Mouse (Mus musculus): ENCODE data around the gene Diaph3. TPM values are rescaled to one million over a fixed set of nuclear protein-coding genes. Genes with fewer than 3 reads are reported as not detected.
A peak's percentile ranks its signal among the peaks of the same experiment; 100 is the strongest.

Diaph3 gene
- polyA plus RNA-seq, 1 experiment from 2014 or later: 3.6 TPM

DNA sequence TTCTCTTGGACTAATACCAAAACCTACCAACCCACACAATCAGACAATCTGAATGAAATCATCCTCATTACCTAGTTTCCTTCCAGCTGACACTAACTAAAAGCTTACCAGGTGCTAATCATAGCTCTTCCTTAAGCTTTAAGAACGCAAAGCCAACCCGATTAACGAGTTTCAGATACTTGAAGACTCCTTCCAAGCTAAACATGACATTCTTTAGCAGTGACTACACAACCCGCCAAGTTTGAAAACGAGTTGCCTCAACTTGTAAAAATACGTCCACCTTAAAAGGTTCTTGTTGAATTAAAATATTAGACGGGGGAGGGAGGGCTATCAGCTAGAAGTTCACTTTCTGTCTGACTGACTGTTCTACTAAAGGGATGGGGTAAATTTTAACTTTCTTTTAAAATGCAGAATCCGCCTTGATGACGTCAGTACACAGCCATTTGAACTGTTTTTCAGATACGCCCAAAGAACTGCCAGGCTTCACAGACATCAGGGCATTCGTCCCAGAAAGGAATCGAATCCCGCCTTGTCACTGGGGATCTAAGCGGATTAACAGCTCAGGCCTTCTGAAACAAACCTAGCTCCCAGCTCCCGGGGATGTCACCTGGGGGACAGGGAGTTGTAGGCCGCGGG lies 590 bp downstream of the Diaph3 start:
- peak overlapping the region; percentile 68 for H3K4me3 ChIP-seq (ENCODE audit: low read depth, low read length)
- H3K27me3 ChIP-seq (ENCODE audit: control insufficient read depth, insufficient read depth, low read depth, low read length): no peaks in the 10 kb centered on the region
- 6% methylated on average over 17 of the region's 17 CpGs for WGBS
- no peak for ATAC-seq
- no peaks in the 10 kb centered on the region for H3K36me3 ChIP-seq (ENCODE audit: control insufficient read depth, insufficient read depth, low read length)
- H3K4me1 ChIP-seq (ENCODE audit: control insufficient read depth, insufficient read depth, low read length): peaks cover 9% of the 10 kb centered on the region
- no peak overlapping the region for H3K27ac ChIP-seq (ENCODE audit: low read length)
- peak overlapping the region; percentile 99 for H3K4me2 ChIP-seq (ENCODE audit: low read length)
- H3K9me3 ChIP-seq (replicated peaks; ENCODE audit: control insufficient read depth, low read length, poor library complexity, severe bottlenecking): no peaks in the 10 kb centered on the region
- peak overlapping the region; percentile 54 for H3K9ac ChIP-seq (ENCODE audit: low read depth, low read length)

DNA sequence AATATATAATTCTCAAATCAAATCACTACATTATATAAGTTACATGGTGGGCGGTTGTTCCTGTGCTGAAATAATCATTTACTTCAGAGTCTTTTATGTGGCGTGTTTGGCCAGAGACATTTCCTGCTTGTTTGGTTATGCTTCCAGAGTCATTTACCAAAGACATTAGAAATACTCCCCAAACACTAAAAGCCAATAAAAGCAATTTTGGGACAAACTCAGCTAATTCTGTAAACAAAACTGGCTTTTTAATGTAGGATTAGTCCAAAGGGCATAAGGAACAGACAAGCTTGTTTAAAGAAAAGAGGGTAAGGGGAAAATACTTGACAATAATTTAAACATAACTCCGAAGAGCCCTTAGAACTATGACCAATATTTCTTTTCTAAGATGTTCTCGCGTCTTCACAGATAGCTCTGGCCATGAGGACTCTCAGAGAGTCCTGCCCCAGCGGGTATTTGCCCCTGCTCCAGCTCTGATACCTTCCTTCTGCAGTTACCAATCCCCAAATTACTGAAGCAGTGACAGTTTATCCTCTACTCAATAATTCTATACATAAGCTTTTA lies 14.9 kb downstream of the Diaph3 start:
- Histone ChIP-seq H3K4me2 (ENCODE audit: low read length) (no peak overlapping the region), H3K4me3 (ENCODE audit: low read depth, low read length) (no peak overlapping the region), H3K9ac (ENCODE audit: low read depth, low read length) (no peak overlapping the region), H3K36me3 (ENCODE audit: control insufficient read depth, insufficient read depth, low read length) (no peaks in the 10 kb centered on the region), H3K9me3 (replicated peaks; ENCODE audit: control insufficient read depth, low read length, poor library complexity, severe bottlenecking) (no peaks in the 10 kb centered on the region), H3K27ac (ENCODE audit: low read length) (no peak overlapping the region), H3K27me3 (ENCODE audit: control insufficient read depth, insufficient read depth, low read depth, low read length) (no peaks in the 10 kb centered on the region), H3K4me1 (ENCODE audit: control insufficient read depth, insufficient read depth, low read length) (peaks cover 4% of the 10 kb centered on the region; the same call in 1 of the 2 replicates)
- no peak for ATAC-seq
- 95% methylated on average over 6 of the region's 6 CpGs for WGBS

DNA sequence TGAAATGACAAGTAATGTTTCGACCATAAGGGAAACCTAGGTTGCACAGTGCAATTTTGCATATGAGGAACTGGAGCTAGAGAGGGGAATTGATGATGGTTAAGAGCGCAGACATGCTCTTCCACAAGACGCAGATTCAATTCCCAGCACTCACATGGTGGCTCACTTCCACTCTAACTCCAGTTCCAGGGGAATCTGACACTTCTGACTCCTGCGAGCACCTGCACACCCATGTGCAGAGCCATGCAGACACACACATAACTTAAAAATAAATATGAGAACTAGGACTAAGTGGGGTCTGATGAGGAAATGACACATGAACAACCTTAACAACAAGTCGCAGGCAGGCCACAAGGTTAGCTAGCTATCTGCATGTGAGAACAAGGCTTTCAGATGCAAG lies 15.5 kb downstream of the Diaph3 start:
- no peak overlapping the region for H3K27ac ChIP-seq (ENCODE audit: low read length)
- no peak overlapping the region for H3K4me3 ChIP-seq (ENCODE audit: low read depth, low read length)
- H3K36me3 ChIP-seq (ENCODE audit: control insufficient read depth, insufficient read depth, low read length): no peaks in the 10 kb centered on the region
- WGBS: 92% methylated on average over 5 of the region's 5 CpGs
- H3K9me3 ChIP-seq (replicated peaks; ENCODE audit: control insufficient read depth, low read length, poor library complexity, severe bottlenecking): no peaks in the 10 kb centered on the region
- ATAC-seq: no peak
- H3K9ac ChIP-seq (ENCODE audit: low read depth, low read length): no peak overlapping the region
- peaks cover 4% of the 10 kb centered on the region; the same call in 1 of the 2 replicates for H3K4me1 ChIP-seq (ENCODE audit: control insufficient read depth, insufficient read depth, low read length)
- no peaks in the 10 kb centered on the region for H3K27me3 ChIP-seq (ENCODE audit: control insufficient read depth, insufficient read depth, low read depth, low read length)
- no peak overlapping the region for H3K4me2 ChIP-seq (ENCODE audit: low read length)

DNA sequence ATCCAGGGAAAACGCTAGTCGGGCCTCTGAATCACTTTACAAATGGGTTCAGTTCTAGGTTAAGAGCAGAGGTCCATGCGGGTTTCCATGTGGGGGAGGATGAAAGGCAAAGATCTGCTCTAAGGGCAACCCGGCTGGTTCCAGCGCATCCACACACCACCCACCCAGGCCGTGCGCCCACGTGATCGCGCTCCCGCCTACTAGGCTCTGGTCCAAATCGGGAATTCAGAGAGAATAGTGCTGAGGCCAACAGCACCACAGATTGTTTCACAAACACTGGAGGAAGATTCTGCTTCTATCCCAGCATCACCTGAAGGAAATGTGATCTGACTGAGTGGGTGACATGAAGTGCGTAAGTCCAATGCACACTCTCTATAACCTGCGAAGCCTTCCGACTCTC lies 17.9 kb downstream of the Diaph3 start:
- ATAC-seq: no peak
- Histone ChIP-seq H3K36me3 (ENCODE audit: control insufficient read depth, insufficient read depth, low read length) (no peaks in the 10 kb centered on the region), H3K4me1 (ENCODE audit: control insufficient read depth, insufficient read depth, low read length) (peaks cover 4% of the 10 kb centered on the region; the same call in 1 of the 2 replicates), H3K27me3 (ENCODE audit: control insufficient read depth, insufficient read depth, low read depth, low read length) (no peaks in the 10 kb centered on the region), H3K9me3 (replicated peaks; ENCODE audit: control insufficient read depth, low read length, poor library complexity, severe bottlenecking) (no peaks in the 10 kb centered on the region), H3K4me3 (ENCODE audit: low read depth, low read length) (no peak overlapping the region), H3K4me2 (ENCODE audit: low read length) (no peak overlapping the region), H3K27ac (ENCODE audit: low read length) (no peak overlapping the region), H3K9ac (ENCODE audit: low read depth, low read length) (no peak overlapping the region)
- WGBS: 86% methylated on average over 15 of the region's 15 CpGs

DNA sequence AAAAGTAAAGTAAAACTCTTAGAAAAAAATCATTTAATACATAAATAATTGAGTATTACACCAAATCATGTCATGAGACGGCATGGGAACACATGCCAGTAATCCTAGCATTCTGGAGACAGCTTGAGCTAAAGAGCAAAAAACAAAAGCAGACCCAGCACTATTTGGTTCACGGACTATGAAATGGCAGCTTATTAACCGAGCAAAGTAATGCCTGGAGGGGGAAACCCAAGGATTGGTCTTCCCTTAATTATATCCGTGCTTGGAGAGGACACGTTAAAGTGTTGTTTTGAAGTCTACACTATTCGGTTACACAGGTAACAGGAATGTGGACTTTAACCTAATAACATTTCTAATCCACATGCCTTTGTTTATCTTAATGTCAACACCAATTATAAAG lies 19.2 kb downstream of the Diaph3 start:
- Histone ChIP-seq H3K9ac (ENCODE audit: low read depth, low read length) (no peak overlapping the region), H3K27me3 (ENCODE audit: control insufficient read depth, insufficient read depth, low read depth, low read length) (no peaks in the 10 kb centered on the region), H3K4me2 (ENCODE audit: low read length) (no peak overlapping the region), H3K27ac (ENCODE audit: low read length) (no peak overlapping the region), H3K4me1 (ENCODE audit: control insufficient read depth, insufficient read depth, low read length) (peaks cover 4% of the 10 kb centered on the region; the same call in 1 of the 2 replicates), H3K9me3 (replicated peaks; ENCODE audit: control insufficient read depth, low read length, poor library complexity, severe bottlenecking) (no peaks in the 10 kb centered on the region), H3K36me3 (ENCODE audit: control insufficient read depth, insufficient read depth, low read length) (no peaks in the 10 kb centered on the region), H3K4me3 (ENCODE audit: low read depth, low read length) (no peak overlapping the region)
- WGBS: 36% methylated on average over 6 of the region's 6 CpGs
- ATAC-seq: no peak

DNA sequence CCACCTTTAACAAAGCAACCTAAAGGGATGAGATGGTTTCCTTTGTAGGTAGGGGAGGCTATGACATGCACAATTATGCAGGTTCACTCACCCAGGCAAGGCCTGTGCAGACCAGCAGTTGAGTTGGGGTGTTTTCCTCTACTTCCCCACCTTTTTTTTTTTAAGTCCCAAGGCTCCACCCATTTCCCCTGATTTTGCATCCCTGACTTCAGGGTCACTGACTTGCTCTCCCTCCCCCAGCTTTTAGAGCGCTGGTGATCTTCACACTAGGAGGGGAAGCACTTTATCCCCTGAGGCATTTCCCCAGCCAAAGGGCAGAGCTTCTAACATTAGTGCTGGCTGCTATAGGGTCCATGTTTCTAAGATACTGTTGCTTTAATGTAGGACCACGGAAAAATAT lies 30.4 kb downstream of the Diaph3 start:
- whole genome bisulfite sequencing: 18% methylated on average over 2 of the region's 2 CpGs
- Histone ChIP-seq H3K4me2 (ENCODE audit: low read length) (no peak overlapping the region), H3K9me3 (replicated peaks; ENCODE audit: control insufficient read depth, low read length, poor library complexity, severe bottlenecking) (no peaks in the 10 kb centered on the region), H3K36me3 (ENCODE audit: control insufficient read depth, insufficient read depth, low read length) (no peaks in the 10 kb centered on the region), H3K27me3 (ENCODE audit: control insufficient read depth, insufficient read depth, low read depth, low read length) (no peaks in the 10 kb centered on the region), H3K4me3 (ENCODE audit: low read depth, low read length) (no peak overlapping the region), H3K9ac (ENCODE audit: low read depth, low read length) (no peak overlapping the region), H3K27ac (ENCODE audit: low read length) (no peak overlapping the region), H3K4me1 (ENCODE audit: control insufficient read depth, insufficient read depth, low read length) (no peaks in the 10 kb centered on the region)
- no peak for ATAC-seq

DNA sequence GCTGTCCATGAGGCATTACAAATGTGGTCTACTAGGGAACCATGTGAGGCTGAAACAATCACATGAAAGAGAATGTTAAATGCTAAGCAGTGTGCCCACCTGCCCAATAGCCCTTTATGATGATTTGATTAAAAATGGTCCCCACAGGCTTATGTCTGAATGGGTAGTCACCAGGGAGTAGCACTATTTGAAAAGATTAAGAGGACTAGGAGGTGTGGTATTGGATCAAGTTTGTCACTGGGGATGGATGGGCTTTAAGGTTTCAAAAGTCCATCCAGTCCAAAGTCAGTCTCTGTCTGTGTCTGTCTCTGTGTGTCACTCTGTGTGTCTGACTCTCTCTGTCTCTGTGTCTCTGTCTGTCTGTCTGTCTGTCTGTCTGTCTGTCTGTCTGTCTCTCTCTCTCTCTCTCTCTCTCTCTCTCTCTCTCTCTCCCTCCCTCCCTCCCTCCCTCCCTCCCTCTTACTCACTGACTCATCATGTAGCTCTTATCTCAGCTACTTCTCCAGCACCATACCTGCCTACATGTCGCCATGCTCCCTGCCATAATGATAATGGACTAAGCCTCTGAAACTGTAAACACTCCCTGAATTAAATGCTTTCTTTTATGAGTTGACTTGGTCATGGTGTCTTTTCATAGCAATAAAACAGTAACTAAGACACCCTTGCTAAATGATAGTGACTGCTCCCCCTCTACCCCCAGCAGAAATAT lies 41.5 kb downstream of the Diaph3 start:
- no peaks in the 10 kb centered on the region for H3K9me3 ChIP-seq (replicated peaks; ENCODE audit: control insufficient read depth, low read length, poor library complexity, severe bottlenecking)
- 100% methylated on average over 1 of the region's 1 CpGs for WGBS
- no peak overlapping the region for H3K4me2 ChIP-seq (ENCODE audit: low read length)
- ATAC-seq: no peak
- no peaks in the 10 kb centered on the region for H3K27me3 ChIP-seq (ENCODE audit: control insufficient read depth, insufficient read depth, low read depth, low read length)
- H3K4me1 ChIP-seq (ENCODE audit: control insufficient read depth, insufficient read depth, low read length): no peaks in the 10 kb centered on the region
- no peak overlapping the region for H3K9ac ChIP-seq (ENCODE audit: low read depth, low read length)
- H3K27ac ChIP-seq (ENCODE audit: low read length): no peak overlapping the region
- H3K4me3 ChIP-seq (ENCODE audit: low read depth, low read length): no peak overlapping the region
- no peaks in the 10 kb centered on the region for H3K36me3 ChIP-seq (ENCODE audit: control insufficient read depth, insufficient read depth, low read length)

DNA sequence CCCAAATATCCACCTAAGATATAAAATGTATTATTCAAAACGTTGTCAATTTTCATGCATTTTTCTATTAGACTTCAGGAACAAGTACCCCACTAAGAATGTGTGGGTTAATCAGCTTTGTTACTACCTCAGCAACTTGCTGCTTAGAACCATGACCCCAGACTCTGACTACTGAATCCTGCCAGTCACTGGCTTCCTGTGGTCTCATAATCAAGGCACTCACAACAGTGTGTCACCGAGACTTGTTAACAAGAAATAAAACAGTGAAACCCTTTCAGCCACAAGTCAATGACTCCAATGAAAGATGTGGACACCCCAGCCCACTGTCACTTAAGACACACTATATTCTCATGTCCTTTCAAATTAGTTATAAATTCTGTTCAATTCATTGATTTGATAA lies 42.9 kb downstream of the Diaph3 start:
- no peak for ATAC-seq
- H3K36me3 ChIP-seq (ENCODE audit: control insufficient read depth, insufficient read depth, low read length): no peaks in the 10 kb centered on the region
- no peaks in the 10 kb centered on the region for H3K9me3 ChIP-seq (replicated peaks; ENCODE audit: control insufficient read depth, low read length, poor library complexity, severe bottlenecking)
- H3K4me2 ChIP-seq (ENCODE audit: low read length): no peak overlapping the region
- H3K27me3 ChIP-seq (ENCODE audit: control insufficient read depth, insufficient read depth, low read depth, low read length): no peaks in the 10 kb centered on the region
- H3K4me1 ChIP-seq (ENCODE audit: control insufficient read depth, insufficient read depth, low read length): no peaks in the 10 kb centered on the region
- no peak overlapping the region for H3K9ac ChIP-seq (ENCODE audit: low read depth, low read length)
- no peak overlapping the region for H3K4me3 ChIP-seq (ENCODE audit: low read depth, low read length)
- WGBS: 82% methylated on average over 2 of the region's 2 CpGs
- H3K27ac ChIP-seq (ENCODE audit: low read length): no peak overlapping the region

DNA sequence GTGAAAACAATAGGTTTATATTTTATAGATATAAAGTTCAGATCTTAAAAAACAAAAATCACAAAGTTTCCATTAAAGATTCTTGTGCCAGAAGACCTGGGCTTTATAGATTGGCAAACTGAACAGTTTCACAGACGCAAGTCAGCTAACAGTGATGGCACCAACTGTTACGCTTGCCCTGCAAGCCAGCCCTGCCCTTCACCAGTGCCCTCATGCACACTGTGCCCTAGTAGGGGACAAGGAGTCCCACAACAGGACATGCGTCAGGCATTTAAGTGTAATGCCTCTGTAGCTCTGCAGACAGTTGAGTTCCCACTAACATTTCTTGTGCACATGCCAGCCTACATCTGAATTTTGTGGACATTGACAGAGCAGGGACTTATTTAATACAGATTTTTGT lies 49.5 kb downstream of the Diaph3 start:
- no peak for ATAC-seq
- no peak overlapping the region for H3K4me2 ChIP-seq (ENCODE audit: low read length)
- no peaks in the 10 kb centered on the region for H3K36me3 ChIP-seq (ENCODE audit: control insufficient read depth, insufficient read depth, low read length)
- no peaks in the 10 kb centered on the region for H3K4me1 ChIP-seq (ENCODE audit: control insufficient read depth, insufficient read depth, low read length)
- H3K4me3 ChIP-seq (ENCODE audit: low read depth, low read length): no peak overlapping the region
- 94% methylated on average over 3 of the region's 3 CpGs for WGBS
- H3K9ac ChIP-seq (ENCODE audit: low read depth, low read length): no peak overlapping the region
- H3K9me3 ChIP-seq (replicated peaks; ENCODE audit: control insufficient read depth, low read length, poor library complexity, severe bottlenecking): no peaks in the 10 kb centered on the region
- no peak overlapping the region for H3K27ac ChIP-seq (ENCODE audit: low read length)
- H3K27me3 ChIP-seq (ENCODE audit: control insufficient read depth, insufficient read depth, low read depth, low read length): no peaks in the 10 kb centered on the region

Measured in midbrain, embryonic 16.5 days (tissue).